Mouse (Mus musculus) G1E (cell line): ENCODE data around the gene Palm.

Experiments
- CTCF ChIP-seq: IDR thresholded peaks from 2 replicates; pipeline ENCODE4 v1.5.1; 2012; ENCODE audit warnings: low read depth, low read length, inconsistent platforms, mixed read lengths
- GATA1 ChIP-seq: IDR thresholded peaks from 2 replicates; pipeline ENCODE4 v1.6.1; 2012; ENCODE audit warnings: borderline replicate concordance, low read length, inconsistent platforms, mixed read lengths

- no peak for TF ChIP-seq CTCF
- TF ChIP-seq GATA1, result no peak
Observed at GRCm38 (mm10) chr10:79755854-79756253, 37.5 kb upstream of the Palm start.
